Mouse (Mus musculus): ENCODE results near the gene Ier5. TPM values are rescaled to one million over a fixed set of nuclear protein-coding genes. Genes with fewer than 3 reads are reported as not detected.

Gene Ier5
- total RNA-seq, 2 experiments from 2014 or later, result 5.7 to 6.8 TPM

- no peak for ATAC-seq (replicated peaks; ENCODE audit: poor library complexity)
Observed at GRCm38 (mm10) chr1:155102631-155103030, 3.2 kb upstream of the Ier5 start.

DNA sequence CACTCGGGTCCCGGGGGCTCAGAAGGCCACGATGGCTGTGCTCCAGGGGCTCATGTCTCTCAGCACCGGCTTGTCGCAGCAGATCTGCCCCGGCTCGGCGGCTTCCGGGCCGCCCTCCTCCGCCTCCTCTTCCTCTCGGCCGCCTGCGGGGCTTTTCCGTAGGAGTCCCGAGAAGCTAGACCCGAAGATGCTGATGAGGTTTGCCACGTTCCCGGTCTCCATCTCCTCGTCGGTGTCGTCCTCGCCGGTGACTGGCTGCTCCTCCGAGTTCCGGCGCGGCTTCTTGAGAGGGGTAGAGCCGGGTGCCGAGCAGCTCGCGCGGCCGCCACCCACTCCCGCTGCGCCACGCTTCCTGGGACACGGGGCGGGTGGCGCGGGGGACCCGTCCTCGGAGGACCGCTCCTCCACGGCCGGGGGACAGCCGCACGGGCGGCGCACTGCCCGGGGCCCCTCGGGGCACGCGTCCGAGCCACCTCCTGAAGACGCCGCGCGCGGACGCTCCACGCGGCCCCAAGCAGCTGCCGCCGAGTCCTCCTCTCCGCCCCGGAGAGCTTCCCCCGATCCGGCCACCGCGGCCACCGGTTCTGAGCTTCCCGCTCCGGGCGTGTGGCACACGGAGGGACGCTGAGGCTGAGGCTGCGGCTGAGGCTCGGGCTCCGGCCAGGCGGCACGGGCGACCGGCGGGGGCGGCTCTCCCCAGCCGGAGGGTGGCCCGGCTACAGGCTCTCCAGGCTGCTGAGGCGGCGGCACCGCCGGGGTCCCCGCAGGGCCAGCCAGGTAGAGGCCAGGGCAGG lies 753 bp downstream of the Ier5 start:
- ATAC-seq (replicated peaks; ENCODE audit: poor library complexity), result 0 out of 2 replicates have a peak, but pooled peaks have one; percentile 1

GRCm38 (mm10) chr1:155097931-155098485 lies 1.4 kb downstream of the Ier5 start:
- peak; percentile 17 for ATAC-seq (replicated peaks; ENCODE audit: poor library complexity)

- ATAC-seq (replicated peaks; ENCODE audit: poor library complexity), result peak; percentile 38
Observed at GRCm38 (mm10) chr1:155097354-155097753, 2.1 kb downstream of the Ier5 start.

DNA sequence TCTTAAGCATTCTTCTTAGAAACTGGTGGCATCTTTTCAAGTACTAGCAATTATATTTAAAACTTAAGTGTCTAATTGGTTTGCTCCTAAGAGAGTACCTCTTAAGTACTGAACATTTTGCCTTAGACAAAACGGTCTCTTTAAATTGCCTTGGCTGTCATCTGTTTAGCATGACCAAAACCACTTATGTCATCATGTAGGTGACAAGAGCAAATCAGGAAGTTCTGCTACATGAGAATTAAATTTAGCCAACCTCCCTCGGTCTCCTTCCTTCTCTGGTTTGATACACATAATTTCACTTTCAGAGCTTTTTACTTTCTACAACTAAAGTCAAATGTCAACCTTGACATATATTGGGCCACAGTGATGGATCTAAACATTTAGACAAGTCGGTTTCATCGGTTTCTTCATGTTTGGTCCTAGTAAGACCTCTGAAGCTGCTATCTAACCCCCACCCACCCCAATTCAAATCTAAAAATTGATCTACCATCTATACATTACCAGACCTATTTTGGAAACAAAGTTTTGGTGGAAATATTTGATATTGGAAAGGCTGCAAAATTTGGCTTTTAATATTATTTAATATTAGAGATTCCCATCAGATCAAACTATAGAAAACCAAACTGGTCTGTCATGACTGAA lies 2.7 kb downstream of the Ier5 start:
- 0 out of 2 replicates have a peak, but pooled peaks have one; percentile 18 for ATAC-seq (replicated peaks; ENCODE audit: poor library complexity)

DNA sequence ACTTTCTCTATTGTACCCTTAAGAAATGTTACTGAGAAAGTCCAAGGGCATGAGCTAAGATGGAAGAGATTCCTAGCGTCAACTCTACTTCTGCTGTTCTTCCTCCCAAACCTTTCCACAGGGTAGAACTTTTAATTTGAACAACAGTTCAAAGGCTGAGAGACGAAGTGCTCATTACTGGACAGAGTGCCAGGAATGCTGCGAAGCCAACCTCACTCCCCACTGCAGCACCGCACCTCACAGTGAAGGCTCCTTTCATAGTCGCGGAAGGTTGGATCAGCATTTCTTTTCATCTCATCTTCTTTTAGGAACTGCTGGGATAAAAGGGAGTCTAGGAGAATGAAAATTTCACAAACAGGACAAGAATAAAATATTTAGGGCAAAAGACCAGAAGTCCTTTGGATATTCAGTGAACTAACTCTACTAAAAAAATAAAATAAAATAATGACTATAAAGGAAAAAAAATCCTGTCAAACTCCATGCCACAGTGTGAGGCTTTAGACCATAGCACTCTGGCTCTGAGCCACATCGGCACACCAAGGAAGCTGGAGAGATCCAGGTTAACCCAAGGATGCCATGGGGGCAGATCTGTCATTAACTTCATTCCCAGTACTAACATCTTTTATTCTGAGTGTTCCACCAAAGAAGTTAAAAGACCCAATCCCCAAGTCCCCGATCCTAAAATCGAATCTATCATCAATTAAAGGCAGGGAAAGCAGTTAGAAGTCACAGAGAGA lies 5.3 kb downstream of the Ier5 start:
- ATAC-seq (replicated peaks; ENCODE audit: poor library complexity), result no peak

DNA sequence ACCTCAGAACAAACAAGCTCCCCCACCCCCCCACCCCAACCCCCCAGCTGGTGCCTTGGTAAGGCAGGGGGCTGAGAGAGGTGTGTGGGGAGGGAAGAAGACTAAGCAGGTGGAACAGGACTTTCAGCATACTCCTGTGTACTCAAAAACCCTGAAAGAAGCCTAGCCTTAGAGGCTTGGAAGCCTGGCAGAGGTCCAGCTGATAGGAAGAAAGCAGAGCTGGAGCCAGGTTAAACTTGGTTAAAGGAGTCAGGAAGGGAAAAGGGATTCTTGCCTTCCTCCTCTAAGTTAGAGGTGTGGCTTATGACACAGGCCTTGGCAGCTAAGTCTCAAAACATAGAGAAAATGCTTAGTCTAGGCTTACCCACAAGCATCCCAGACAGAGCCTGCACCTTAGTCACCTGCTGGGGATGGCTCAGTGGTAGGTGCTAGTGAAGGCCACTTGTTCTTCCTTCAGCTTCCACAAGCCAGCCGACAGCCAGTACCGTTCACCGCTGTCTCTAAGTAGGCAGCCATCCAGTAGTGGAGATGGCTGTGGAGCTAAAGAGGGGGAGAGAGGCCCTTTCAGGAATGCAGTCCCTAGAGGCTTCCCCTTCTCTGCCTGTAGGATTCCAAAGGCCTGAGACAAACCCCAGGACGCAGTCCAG lies 6.2 kb downstream of the Ier5 start:
- no peak for ATAC-seq (replicated peaks; ENCODE audit: poor library complexity)

- ATAC-seq (replicated peaks; ENCODE audit: poor library complexity), result no peak
Observed at GRCm38 (mm10) chr1:155091842-155092800, 7.3 kb downstream of the Ier5 start.

GRCm38 (mm10) chr1:155091374-155091841 lies 8.0 kb downstream of the Ier5 start:
- peak; percentile 81 for ATAC-seq (replicated peaks; ENCODE audit: poor library complexity)

GRCm38 (mm10) chr1:155090736-155091135 lies 8.7 kb downstream of the Ier5 start:
- ATAC-seq (replicated peaks; ENCODE audit: poor library complexity), result no peak

GRCm38 (mm10) chr1:155090327-155090726 lies 9.1 kb downstream of the Ier5 start:
- ATAC-seq (replicated peaks; ENCODE audit: poor library complexity), result no peak

DNA sequence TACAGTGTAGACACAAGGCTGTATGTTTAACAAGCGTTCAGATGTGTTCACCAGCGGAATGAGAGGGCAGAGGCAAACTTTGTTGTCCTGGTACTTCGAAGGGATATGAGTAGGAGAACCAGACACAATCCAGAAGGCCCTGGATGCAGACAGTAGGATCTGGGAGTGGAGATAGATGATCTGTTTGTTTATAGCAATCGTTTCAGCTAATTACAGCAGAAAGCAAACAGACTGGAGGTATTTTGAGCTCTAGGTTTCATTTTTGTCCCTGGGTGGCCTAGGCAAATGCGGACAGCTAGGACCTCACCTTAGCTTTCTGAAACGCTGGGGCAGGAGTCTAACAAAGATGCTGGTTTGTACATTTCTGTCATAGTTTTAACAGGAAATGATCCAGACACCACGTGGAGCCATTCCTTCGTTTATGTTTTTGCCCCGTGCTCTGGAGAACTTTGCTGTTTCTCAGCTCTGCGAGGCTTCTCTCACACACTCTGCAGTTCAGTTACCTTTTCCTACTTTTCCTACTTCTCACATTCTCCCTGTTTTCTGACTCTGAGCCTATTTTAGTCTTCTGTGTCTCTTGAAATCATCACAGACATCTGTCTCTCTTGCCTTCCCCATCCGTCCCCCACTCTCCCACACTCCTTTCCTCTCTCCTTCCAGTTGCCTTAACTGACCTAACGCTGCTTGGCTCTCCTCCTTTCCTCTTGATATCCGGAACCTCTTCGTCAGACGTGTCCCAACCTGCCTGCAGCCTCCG lies 10.4 kb downstream of the Ier5 start:
- no peak for ATAC-seq (replicated peaks; ENCODE audit: poor library complexity)

DNA sequence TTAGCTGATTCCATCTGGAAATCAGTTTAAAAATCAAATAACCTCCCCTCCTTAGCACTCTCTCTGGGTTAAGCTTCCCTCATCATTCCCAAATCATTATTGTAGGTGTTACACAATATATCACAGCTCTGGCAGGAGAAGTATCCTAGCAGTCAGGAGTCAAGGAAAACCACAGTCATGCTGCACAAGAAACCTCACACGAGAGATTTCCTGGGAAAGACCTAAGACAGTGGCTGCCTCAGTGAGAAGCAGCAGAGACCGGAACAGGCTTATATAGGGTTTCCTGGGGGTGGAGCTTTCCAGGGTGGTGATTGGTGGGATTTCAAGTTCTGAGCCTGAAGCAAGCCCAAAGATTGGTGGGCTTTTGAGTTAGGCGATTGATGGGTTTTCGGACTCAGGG lies 11.4 kb downstream of the Ier5 start:
- ATAC-seq (replicated peaks; ENCODE audit: poor library complexity), result no peak

DNA sequence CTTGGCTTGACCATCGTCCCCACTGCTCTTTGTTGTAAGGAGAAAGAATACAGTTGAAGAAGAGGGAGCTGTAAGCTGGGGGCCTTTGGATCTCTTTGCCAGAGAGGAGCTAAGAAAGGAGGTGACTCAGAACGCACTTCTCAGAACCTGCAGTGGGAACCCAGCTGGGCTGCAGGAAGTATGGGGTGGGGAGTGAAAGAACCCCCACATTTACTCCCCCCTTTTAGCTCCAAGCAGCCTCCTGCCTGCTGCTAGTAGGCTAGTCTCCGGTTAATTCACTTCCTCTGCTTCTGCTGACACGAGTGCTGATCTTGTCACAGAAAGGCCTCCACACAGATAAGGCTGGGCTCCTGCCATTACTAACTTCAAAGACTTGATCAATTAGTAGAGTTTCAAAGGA lies 12.5 kb downstream of the Ier5 start:
- ATAC-seq (replicated peaks; ENCODE audit: poor library complexity), result no peak

- no peak for ATAC-seq (replicated peaks; ENCODE audit: poor library complexity)
Observed at GRCm38 (mm10) chr1:155086416-155086815, 13.0 kb downstream of the Ier5 start.

GRCm38 (mm10) chr1:155084839-155085238 lies 14.6 kb downstream of the Ier5 start:
- peak; percentile 30 for ATAC-seq (replicated peaks; ENCODE audit: poor library complexity)

GRCm38 (mm10) chr1:155083271-155084265 lies 15.9 kb downstream of the Ier5 start:
- ATAC-seq (replicated peaks; ENCODE audit: poor library complexity), result peak; percentile 69

DNA sequence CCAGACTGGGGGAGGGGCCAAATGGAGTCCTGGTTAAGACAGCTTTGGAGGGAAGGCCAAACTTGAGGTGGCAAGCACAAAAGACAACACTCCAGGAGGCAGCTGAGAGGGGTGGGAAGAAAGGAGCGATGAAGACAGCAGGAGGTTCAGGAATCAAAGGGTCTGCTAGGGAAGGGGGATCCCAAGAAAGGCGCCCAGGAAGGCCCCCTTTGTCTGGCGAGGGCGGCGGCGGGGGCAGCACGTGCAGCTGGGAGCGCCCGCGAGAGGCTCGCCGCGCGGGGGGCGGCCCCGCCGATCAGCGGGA lies 16.5 kb downstream of the Ier5 start:
- ATAC-seq (replicated peaks; ENCODE audit: poor library complexity), result no peak
